Mouse (Mus musculus) limb, embryonic 11.5 days (tissue): Measurements from ENCODE around the gene Myo18b. TPM values are rescaled to one million over a fixed set of nuclear protein-coding genes. Genes with fewer than 3 reads are reported as not detected.

ENCODE experiments used
- ATAC-seq: fragments of 200-750 bp; cut with Nextera tagmentation; 2 replicates; pipeline ENCODE4 v1.8.0; 2017; ENCODE audit warnings: low read depth; ENCODE audit not compliant: insufficient number of reproducible peaks, low FRiP score, low TSS enrichment
- DNase-seq: peaks from one replicate; pipeline ENCODE4 v3.0.0-alpha.2; 2015; ENCODE audit warnings: low spot score
- H3K27ac ChIP-seq: fragments of 300-500 bp; sonication (generic); replicated peaks from 2 replicates; pipeline ENCODE4 v1.5.1; 2014; ENCODE audit warnings: low read depth, mild to moderate bottlenecking, low read length
- H3K27me3 ChIP-seq: fragments of 300-500 bp; sonication (generic); 2 replicates; pipeline ENCODE4 v1.6.1; 2014; ENCODE audit warnings: mild to moderate bottlenecking, low read length, mixed read lengths; ENCODE audit not compliant: control insufficient read depth, insufficient read depth
- H3K36me3 ChIP-seq: fragments of 300-500 bp; sonication (generic); 2 replicates; pipeline ENCODE4 v1.6.1; 2014; ENCODE audit warnings: mild to moderate bottlenecking, low read length, moderate library complexity, mixed read lengths; ENCODE audit not compliant: control insufficient read depth, insufficient read depth
- H3K4me1 ChIP-seq: fragments of 300-500 bp; sonication (generic); 2 replicates; pipeline ENCODE4 v1.6.1; 2014; ENCODE audit warnings: low read length, mixed read lengths; ENCODE audit not compliant: control insufficient read depth, insufficient read depth
- H3K4me2 ChIP-seq: fragments of 300-500 bp; sonication (generic); 2 replicates; pipeline ENCODE4 v1.6.1; 2014; ENCODE audit warnings: low read depth, mild to moderate bottlenecking, moderate library complexity; ENCODE audit not compliant: severe bottlenecking
- H3K4me3 ChIP-seq: fragments of 300-500 bp; sonication (generic); 2 replicates; pipeline ENCODE4 v1.5.1; 2014; ENCODE audit warnings: low read depth, low read length
- H3K9ac ChIP-seq: fragments of 300-500 bp; sonication (generic); 2 replicates; pipeline ENCODE4 v1.6.1; 2014; ENCODE audit warnings: mild to moderate bottlenecking, low read length
- H3K9me3 ChIP-seq: fragments of 300-500 bp; sonication (generic); 2 replicates; pipeline ENCODE4 v1.6.1; 2016; ENCODE audit warnings: low read length; ENCODE audit not compliant: control insufficient read depth
- WGBS: fragments of 180-500 bp; shearing (Covaris S2); extraction: QIAGEN DNeasy Blood & Tissue Kit; methylation state at CpG from one replicate; pipeline ENCODE4 v1.1.7; 2014; 5-methylcytosine and 5-hydroxymethylcytosine counted together
- polyA plus RNA-seq: library from polyadenylated mRNA; unstranded; fragments of >200 nt; fragmentation: Nextera tagmentation; extraction: Ambion mirVana; gene quantifications from 2 replicates; pipeline ENCODE4 v1.2.1, GENCODE M21; 2014

Myo18b gene
- polyA plus RNA-seq, 1 experiment from 2014 or later = 0.48 TPM

GRCm38 (mm10) chr5:112709831-112710230, 186.3 kb downstream of the Myo18b start:
- ATAC-seq (no peak), DNase-seq (no peak)
- Histone ChIP-seq H3K36me3 (no peaks in the 10 kb centered on the region), H3K27me3 (no peaks in the 10 kb centered on the region), H3K4me2 (no peak overlapping the region), H3K4me1 (no peaks in the 10 kb centered on the region), H3K27ac (no peak overlapping the region), H3K9me3 (no peaks in the 10 kb centered on the region), H3K9ac (no peak overlapping the region), H3K4me3 (no peak overlapping the region)

- no peak for ATAC-seq
- DNase-seq = no peak
- no peak overlapping the region for H3K4me3 ChIP-seq
Measured at GRCm38 (mm10) chr5:112708441-112708840, 187.7 kb downstream of the Myo18b start.

GRCm38 (mm10) chr5:112707478-112707877, 188.7 kb downstream of the Myo18b start:
- H3K36me3 ChIP-seq = no peaks in the 10 kb centered on the region
- ATAC-seq = no peak
- H3K4me3 ChIP-seq = no peak overlapping the region
- no peaks in the 10 kb centered on the region for H3K4me1 ChIP-seq
- H3K9me3 ChIP-seq = no peaks in the 10 kb centered on the region
- WGBS = 90% methylated on average over 2 of the region's 2 CpGs
- no peak for DNase-seq
- no peak overlapping the region for H3K4me2 ChIP-seq
- H3K27me3 ChIP-seq = no peaks in the 10 kb centered on the region
- no peak overlapping the region for H3K9ac ChIP-seq
- no peak overlapping the region for H3K27ac ChIP-seq

More at GRCm38 (mm10) chr5:112708441-112708840, 187.7 kb downstream of the Myo18b start:
- no peak overlapping the region for H3K9ac ChIP-seq
- H3K4me2 ChIP-seq = no peak overlapping the region
- H3K27ac ChIP-seq = no peak overlapping the region
- H3K27me3 ChIP-seq = no peaks in the 10 kb centered on the region
- H3K36me3 ChIP-seq = no peaks in the 10 kb centered on the region
- H3K9me3 ChIP-seq = no peaks in the 10 kb centered on the region
- H3K4me1 ChIP-seq = no peaks in the 10 kb centered on the region

GRCm38 (mm10) chr5:112700794-112701193, 195.4 kb downstream of the Myo18b start:
- no peak for ATAC-seq
- Histone ChIP-seq H3K9ac (no peak overlapping the region), H3K27ac (no peak overlapping the region), H3K4me2 (no peak overlapping the region), H3K9me3 (no peaks in the 10 kb centered on the region), H3K4me1 (no peaks in the 10 kb centered on the region), H3K4me3 (no peak overlapping the region), H3K36me3 (no peaks in the 10 kb centered on the region), H3K27me3 (no peaks in the 10 kb centered on the region)
- no peak for DNase-seq
- 44% methylated on average over 3 of the region's 3 CpGs for WGBS

GRCm38 (mm10) chr5:112696683-112697082, 199.5 kb downstream of the Myo18b start:
- Histone ChIP-seq H3K9me3 (no peaks in the 10 kb centered on the region), H3K4me3 (no peak overlapping the region), H3K27me3 (no peaks in the 10 kb centered on the region), H3K9ac (no peak overlapping the region), H3K4me2 (no peak overlapping the region), H3K36me3 (no peaks in the 10 kb centered on the region), H3K4me1 (no peaks in the 10 kb centered on the region), H3K27ac (no peak overlapping the region)
- WGBS = 80% methylated on average over 4 of the region's 4 CpGs
- ATAC-seq (no peak), DNase-seq (no peak)

- Histone ChIP-seq H3K4me3 (no peak overlapping the region), H3K9ac (no peak overlapping the region), H3K4me1 (no peaks in the 10 kb centered on the region), H3K4me2 (no peak overlapping the region), H3K36me3 (no peaks in the 10 kb centered on the region), H3K9me3 (no peaks in the 10 kb centered on the region), H3K27ac (no peak overlapping the region), H3K27me3 (no peaks in the 10 kb centered on the region)
- 50% methylated on average over 7 of the region's 7 CpGs for WGBS
- no peak for ATAC-seq
- peak; percentile 23 for DNase-seq
Measured at GRCm38 (mm10) chr5:112695254-112695711, 200.9 kb downstream of the Myo18b start.

- no peak overlapping the region for H3K27ac ChIP-seq
- 83% methylated on average over 18 of the region's 18 CpGs for WGBS
- no peak overlapping the region for H3K4me2 ChIP-seq
- H3K27me3 ChIP-seq = no peaks in the 10 kb centered on the region
- no peaks in the 10 kb centered on the region for H3K4me1 ChIP-seq
- H3K4me3 ChIP-seq = no peak overlapping the region
- ATAC-seq (no peak), DNase-seq (no peak)
- H3K36me3 ChIP-seq = no peaks in the 10 kb centered on the region
- no peaks in the 10 kb centered on the region for H3K9me3 ChIP-seq
- H3K9ac ChIP-seq = no peak overlapping the region
Measured at GRCm38 (mm10) chr5:112693286-112693849, 202.8 kb downstream of the Myo18b start.

- H3K4me3 ChIP-seq = no peak overlapping the region
- H3K4me1 ChIP-seq = no peaks in the 10 kb centered on the region
- H3K9me3 ChIP-seq = no peaks in the 10 kb centered on the region
- no peaks in the 10 kb centered on the region for H3K27me3 ChIP-seq
- no peak overlapping the region for H3K4me2 ChIP-seq
- 68% methylated on average over 4 of the region's 4 CpGs for WGBS
- no peak overlapping the region for H3K27ac ChIP-seq
- ATAC-seq (no peak), DNase-seq (no peak)
- H3K9ac ChIP-seq = no peak overlapping the region
- H3K36me3 ChIP-seq = no peaks in the 10 kb centered on the region
Measured at GRCm38 (mm10) chr5:112687100-112687818, 208.9 kb downstream of the Myo18b start.
